Mouse (Mus musculus) testis, postnatal 10 days (tissue): Measurements from ENCODE around the gene Ints5.
A peak's percentile ranks its signal among the peaks of the same experiment; 100 is the strongest.
"Not testable (repeated sequence)": the region's sequence is repeated elsewhere in the genome, so short reads cannot be mapped to it uniquely, and the experiment has no call there.

Experiments
- DNase-seq: peaks from one replicate; pipeline ENCODE4 v3.0.0; 2021; ENCODE audit warnings: low spot score

The Ints5 gene

GRCm38 (mm10) chr19:8887585-8888463 is 5.0 kb upstream of the Ints5 start:
- DNase-seq: no peak

- DNase-seq: peak; percentile 95
These were observed 4.1 kb upstream of the Ints5 start, which contains the start of the genes 1810009A15Rik and Gm49416 for GRCm38 (mm10) chr19:8888511-8889385. TSS of gene 1810009A15Rik (plus strand) at chr19:8888853. TSS of gene Gm49416 (plus strand) at chr19:8888926.

GRCm38 (mm10) chr19:8895397-8895960 is 2.7 kb downstream of the Ints5 start:
- peak; percentile 57 for DNase-seq

GRCm38 (mm10) chr19:8896231-8896630 is 3.4 kb downstream of the Ints5 start:
- not testable (repeated sequence) for DNase-seq

GRCm38 (mm10) chr19:8897211-8897864 is 4.5 kb downstream of the Ints5 start:
- peak; percentile 77 for DNase-seq

GRCm38 (mm10) chr19:8897865-8898495 is 5.2 kb downstream of the Ints5 start, which contains the start of gene Ganab:
TSS of gene Ganab (plus strand) at chr19:8898071.
- peak; percentile 96 for DNase-seq

- DNase-seq: no peak
These were observed 5.8 kb downstream of the Ints5 start for GRCm38 (mm10) chr19:8898576-8898975.

GRCm38 (mm10) chr19:8899079-8899478 is 6.3 kb downstream of the Ints5 start:
- DNase-seq: no peak

GRCm38 (mm10) chr19:8903412-8903811 is 10.6 kb downstream of the Ints5 start:
- no peak for DNase-seq

GRCm38 (mm10) chr19:8908531-8908930 is 15.7 kb downstream of the Ints5 start:
- DNase-seq: no peak

- DNase-seq: no peak
These were observed 19.0 kb downstream of the Ints5 start for GRCm38 (mm10) chr19:8911810-8912209.

- DNase-seq: no peak
These were observed 21.4 kb downstream of the Ints5 start for GRCm38 (mm10) chr19:8914212-8914611.

GRCm38 (mm10) chr19:8919000-8919399 is 26.2 kb downstream of the Ints5 start:
- DNase-seq: no peak

- no peak for DNase-seq
These were observed 26.9 kb downstream of the Ints5 start for GRCm38 (mm10) chr19:8919684-8920072.

GRCm38 (mm10) chr19:8920073-8920736 is 27.4 kb downstream of the Ints5 start, which contains the start of gene B3gat3:
TSS of gene B3gat3 (plus strand) at chr19:8920374.
- peak; percentile 94 for DNase-seq

- no peak for DNase-seq
These were observed 28.1 kb downstream of the Ints5 start for GRCm38 (mm10) chr19:8920836-8921291.

GRCm38 (mm10) chr19:8921741-8922140 is 28.9 kb downstream of the Ints5 start:
- DNase-seq: no peak

- no peak for DNase-seq
These were observed 34.0 kb downstream of the Ints5 start for GRCm38 (mm10) chr19:8926766-8927165.

GRCm38 (mm10) chr19:8927891-8928525 is 35.2 kb downstream of the Ints5 start:
- no peak for DNase-seq

GRCm38 (mm10) chr19:8928689-8929223 is 36.0 kb downstream of the Ints5 start:
- DNase-seq: no peak
